In the genomic region with DNA sequence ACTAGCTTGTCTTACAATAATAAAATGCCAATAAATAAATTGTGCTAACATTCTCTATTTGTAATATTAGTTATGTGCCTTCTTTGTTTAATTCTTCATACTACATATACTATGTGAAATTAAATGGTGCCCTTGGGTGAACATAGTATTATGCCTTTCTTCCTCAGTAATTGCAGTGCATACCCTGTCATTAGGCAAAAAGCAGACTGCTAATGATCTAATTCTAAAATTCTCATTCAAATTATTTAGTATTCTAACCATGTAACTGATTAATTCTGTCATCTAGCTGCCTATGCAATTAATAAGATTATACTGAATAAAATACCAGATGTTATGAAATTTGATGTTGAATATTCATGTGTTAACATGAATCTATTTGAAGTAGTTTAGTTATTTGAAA, we compare ENCODE assay signal across 14 mouse cellular contexts.
"Had no signal": no experiment of that assay in that cellular context is flagged by ENCODE, and none has a peak within 500 bp of the region (broad histone marks: within the 10 kb centered on the region; RNA-seq: fewer than 3 reads in every experiment).

No protein-coding gene starts in this region.

- H3K4me2 ChIP-seq: liver, embryonic 12.5 days; lung, embryonic 14.5 days; midbrain, embryonic 12.5 days; stomach, embryonic 15.5 days had no signal

- H3K4me1 ChIP-seq: limb, embryonic 10.5 days; liver, embryonic 12.5 days; midbrain, embryonic 12.5 days; stomach, embryonic 15.5 days had no signal

- ATAC-seq: liver, embryonic 12.5 days had no signal

- H3K27ac ChIP-seq: layer of hippocampus, adult 2 months; limb, embryonic 10.5 days; liver, embryonic 12.5 days; midbrain, embryonic 12.5 days; stomach, embryonic 15.5 days had no signal

- H3K27me3 ChIP-seq: liver, embryonic 12.5 days; midbrain, embryonic 12.5 days; stomach, embryonic 15.5 days had no signal

- H3K9me3 ChIP-seq: limb, embryonic 10.5 days; liver, embryonic 12.5 days; midbrain, embryonic 12.5 days; stomach, embryonic 15.5 days had no signal

- H3K4me3 ChIP-seq: layer of hippocampus, adult 2 months; limb, embryonic 10.5 days; liver, embryonic 12.5 days; midbrain, embryonic 12.5 days; stomach, embryonic 15.5 days had no signal

- DNase-seq: kidney, adult 18-20 months; kidney, postnatal 10 days; kidney, postnatal 4 days; lung, embryonic 14.5 days; lung, postnatal 10 days; lung, postnatal 4 days; retina, postnatal 1 day; thymus, adult 2 months; thymus, postnatal 25 days had no signal

- H3K9ac ChIP-seq: liver, embryonic 12.5 days; lung, embryonic 14.5 days; midbrain, embryonic 12.5 days; stomach, embryonic 15.5 days had no signal

- H3K36me3 ChIP-seq: limb, embryonic 10.5 days; liver, embryonic 12.5 days; midbrain, embryonic 12.5 days; stomach, embryonic 15.5 days had no signal
